Mouse (Mus musculus) kidney, embryonic 16.5 days (tissue): ENCODE measurements around the gene 2310030G06Rik. TPM values are rescaled to one million over a fixed set of nuclear protein-coding genes. Genes with fewer than 3 reads are reported as not detected.

Source experiments
- ATAC-seq: fragments of 200-750 bp; cut with Nextera tagmentation; 2 replicates; pipeline ENCODE4 v1.8.0; 2017; ENCODE audit warnings: moderate TSS enrichment; ENCODE audit not compliant: low FRiP score, low TSS enrichment
- H3K27ac ChIP-seq: fragments of 300-500 bp; sonication (generic); 2 replicates; pipeline ENCODE4 v1.5.1; 2014; ENCODE audit warnings: low read length
- H3K27me3 ChIP-seq: fragments of 300-500 bp; sonication (generic); 2 replicates; pipeline ENCODE4 v1.6.1; 2014; ENCODE audit warnings: low read length, control low read depth, mixed read lengths; ENCODE audit not compliant: insufficient read depth
- H3K36me3 ChIP-seq: fragments of 300-500 bp; sonication (generic); 2 replicates; pipeline ENCODE4 v1.6.1; 2014; ENCODE audit warnings: low read length, control low read depth, mixed read lengths; ENCODE audit not compliant: insufficient read depth
- H3K4me1 ChIP-seq: fragments of 300-500 bp; sonication (generic); 2 replicates; pipeline ENCODE4 v1.6.1; 2014; ENCODE audit warnings: low read length, control low read depth, mixed read lengths; ENCODE audit not compliant: insufficient read depth
- H3K4me2 ChIP-seq: fragments of 300-500 bp; sonication (generic); replicated peaks from 2 replicates; pipeline ENCODE4 v1.6.1; 2014; ENCODE audit warnings: low read depth, low read length
- H3K4me3 ChIP-seq: fragments of 300-500 bp; sonication (generic); 2 replicates; pipeline ENCODE4 v1.5.1; 2014; ENCODE audit warnings: mild to moderate bottlenecking, low read length
- H3K9ac ChIP-seq: fragments of 300-500 bp; sonication (generic); replicated peaks from 2 replicates; pipeline ENCODE4 v1.6.1; 2014; ENCODE audit warnings: low read length
- H3K9me3 ChIP-seq: fragments of 300-500 bp; sonication (generic); 2 replicates; pipeline ENCODE4 v1.6.1; 2016; ENCODE audit warnings: low read length, control low read depth
- WGBS: fragments of 180-500 bp; shearing (Covaris S2); extraction: QIAGEN DNeasy Blood & Tissue Kit; methylation state at CpG from one replicate; pipeline ENCODE4 v1.1.7; 2014; 5-methylcytosine and 5-hydroxymethylcytosine counted together
- polyA plus RNA-seq: library from polyadenylated mRNA; unstranded; fragments of >200 nt; fragmentation: Nextera tagmentation; extraction: Ambion mirVana; gene quantifications from 2 replicates; pipeline ENCODE4 v1.2.1, GENCODE M21; 2015

2310030G06Rik gene
- polyA plus RNA-seq, 1 experiment from 2014 or later, result 13.3 TPM

- Histone ChIP-seq H3K36me3 (peaks cover 10% of the 10 kb centered on the region), H3K9ac (peak overlapping the region; percentile 81), H3K27me3 (no peaks in the 10 kb centered on the region), H3K27ac (peak overlapping the region; percentile 96), H3K4me2 (peak overlapping the region; percentile 94), H3K4me3 (peak overlapping the region; percentile 86), H3K4me1 (peaks cover 9% of the 10 kb centered on the region; the same call in 1 of the 2 replicates), H3K9me3 (no peaks in the 10 kb centered on the region)
- 5% methylated on average over 17 of the region's 17 CpGs for WGBS
- 0 out of 2 replicates have a peak, but pooled peaks have one; percentile 3 for ATAC-seq
Measured at GRCm38 (mm10) chr9:50767531-50768106, 21.3 kb upstream of the 2310030G06Rik start.

- H3K4me1 ChIP-seq, result peaks cover 4% of the 10 kb centered on the region; the same call in 1 of the 2 replicates
- ATAC-seq, result no peak
- no peaks in the 10 kb centered on the region for H3K36me3 ChIP-seq
- no peak overlapping the region for H3K27ac ChIP-seq
- H3K9me3 ChIP-seq, result no peaks in the 10 kb centered on the region
- H3K9ac ChIP-seq, result no peak overlapping the region
- no peak overlapping the region for H3K4me3 ChIP-seq
- H3K27me3 ChIP-seq, result no peaks in the 10 kb centered on the region
- H3K4me2 ChIP-seq, result no peak overlapping the region
- WGBS, result 69% methylated on average over 1 of the region's 1 CpGs
Measured at GRCm38 (mm10) chr9:50763331-50763730, 17.0 kb upstream of the 2310030G06Rik start.

- Histone ChIP-seq H3K27ac (no peak overlapping the region), H3K4me1 (no peaks in the 10 kb centered on the region), H3K36me3 (no peaks in the 10 kb centered on the region), H3K4me3 (no peak overlapping the region), H3K9me3 (no peaks in the 10 kb centered on the region), H3K9ac (no peak overlapping the region), H3K27me3 (no peaks in the 10 kb centered on the region), H3K4me2 (no peak overlapping the region)
- no peak for ATAC-seq
- WGBS, result 57% methylated on average over 6 of the region's 6 CpGs
Measured at GRCm38 (mm10) chr9:50761520-50762243, 15.3 kb upstream of the 2310030G06Rik start.

GRCm38 (mm10) chr9:50756711-50757110 is 10.4 kb upstream of the 2310030G06Rik start:
- Histone ChIP-seq H3K9ac (no peak overlapping the region), H3K4me3 (no peak overlapping the region), H3K36me3 (no peaks in the 10 kb centered on the region), H3K27ac (no peak overlapping the region), H3K9me3 (no peaks in the 10 kb centered on the region), H3K27me3 (no peaks in the 10 kb centered on the region), H3K4me1 (peaks cover 12% of the 10 kb centered on the region), H3K4me2 (no peak overlapping the region)
- WGBS, result 61% methylated on average over 5 of the region's 5 CpGs
- ATAC-seq, result no peak

GRCm38 (mm10) chr9:50753947-50754346 is 7.6 kb upstream of the 2310030G06Rik start:
- peak overlapping the region; percentile 25 for H3K4me3 ChIP-seq
- H3K27ac ChIP-seq, result no peak overlapping the region

GRCm38 (mm10) chr9:50752784-50753615 is 6.7 kb upstream of the 2310030G06Rik start:
- H3K27me3 ChIP-seq, result no peaks in the 10 kb centered on the region
- H3K4me1 ChIP-seq, result peaks cover 17% of the 10 kb centered on the region
- peak overlapping the region; percentile 25 for H3K4me3 ChIP-seq
- no peaks in the 10 kb centered on the region for H3K36me3 ChIP-seq
- H3K4me2 ChIP-seq, result peak overlapping the region; percentile 37
- peak overlapping the region; percentile 81 for H3K27ac ChIP-seq
- H3K9ac ChIP-seq, result 0 out of 2 replicates have a peak overlapping the region, but pooled peaks have one; percentile 12
- peak; percentile 93 for ATAC-seq
- no peaks in the 10 kb centered on the region for H3K9me3 ChIP-seq
- WGBS, result 53% methylated on average over 17 of the region's 17 CpGs

More at GRCm38 (mm10) chr9:50753947-50754346, 7.6 kb upstream of the 2310030G06Rik start:
- H3K9me3 ChIP-seq, result no peaks in the 10 kb centered on the region
- ATAC-seq, result no peak
- WGBS, result 63% methylated on average over 7 of the region's 7 CpGs
- no peak overlapping the region for H3K9ac ChIP-seq
- H3K27me3 ChIP-seq, result no peaks in the 10 kb centered on the region
- peak overlapping the region; percentile 37; the same call in 1 of the 2 replicates for H3K4me2 ChIP-seq
- peaks cover 17% of the 10 kb centered on the region for H3K4me1 ChIP-seq
- no peaks in the 10 kb centered on the region for H3K36me3 ChIP-seq

GRCm38 (mm10) chr9:50752054-50752602 is 5.8 kb upstream of the 2310030G06Rik start, which contains the start of gene Hspb2:
Gene Hspb2, minus strand, starts transcription at chr9:50752354.
- ATAC-seq, result peak; percentile 69
- 0 out of 2 replicates have a peak within 1 kb of the TSS, but pooled peaks have one; percentile 35 for H3K9ac ChIP-seq

GRCm38 (mm10) chr9:50751323-50751722 is 5.0 kb upstream of the 2310030G06Rik start, which contains the start of gene Cryab:
Gene Cryab, plus strand, starts transcription at chr9:50751325.
- Histone ChIP-seq H3K4me1 (peaks cover 17% of the 10 kb centered on the region), H3K9me3 (no peaks in the 10 kb centered on the region), H3K27me3 (no peaks in the 10 kb centered on the region), H3K36me3 (no peaks in the 10 kb centered on the region), H3K4me2 (no peak within 1 kb of the TSS), H3K9ac (0 out of 2 replicates have a peak within 1 kb of the TSS, but pooled peaks have one; percentile 22), H3K4me3 (no peak within 1 kb of the TSS), H3K27ac (peak within 1 kb of the TSS; percentile 81)
- WGBS, result 73% methylated on average over 22 of the region's 22 CpGs
- no peak for ATAC-seq

More at GRCm38 (mm10) chr9:50752054-50752602, 5.8 kb upstream of the 2310030G06Rik start, which contains the start of gene Hspb2:
- WGBS, result 64% methylated on average over 14 of the region's 14 CpGs
- H3K27me3 ChIP-seq, result no peaks in the 10 kb centered on the region
- peaks cover 17% of the 10 kb centered on the region for H3K4me1 ChIP-seq
- H3K4me3 ChIP-seq, result peak within 1 kb of the TSS; percentile 25
- no peaks in the 10 kb centered on the region for H3K9me3 ChIP-seq
- H3K27ac ChIP-seq, result peak within 1 kb of the TSS; percentile 81
- H3K36me3 ChIP-seq, result no peaks in the 10 kb centered on the region
- peak within 1 kb of the TSS; percentile 37 for H3K4me2 ChIP-seq

- WGBS, result 66% methylated on average over 6 of the region's 6 CpGs
- Histone ChIP-seq H3K27me3 (no peaks in the 10 kb centered on the region), H3K9ac (no peak overlapping the region), H3K4me2 (no peak overlapping the region), H3K4me1 (peaks cover 21% of the 10 kb centered on the region), H3K4me3 (no peak overlapping the region), H3K9me3 (no peaks in the 10 kb centered on the region), H3K27ac (no peak overlapping the region), H3K36me3 (no peaks in the 10 kb centered on the region)
- ATAC-seq, result no peak
Measured at GRCm38 (mm10) chr9:50750706-50751105, 4.4 kb upstream of the 2310030G06Rik start.
